Mouse (Mus musculus) thymus, adult 2 months (tissue): ENCODE measurements around the gene Igsf21.

ENCODE experiments used
- CTCF ChIP-seq: fragments of 200-500 bp; IDR thresholded peaks from 2 replicates; pipeline ENCODE4 v1.5.1; 2012; ENCODE audit warnings: mild to moderate bottlenecking, control low read depth, low read length, moderate library complexity, borderline replicate concordance; ENCODE audit not compliant: control insufficient read depth, poor library complexity, insufficient read depth; ENCODE audit errors: extremely low read depth
- POLR2A ChIP-seq: fragments of 200-500 bp; IDR thresholded peaks from 2 replicates; pipeline ENCODE4 v1.6.1; 2012; ENCODE audit warnings: mild to moderate bottlenecking, low read length, control low read depth, moderate library complexity; ENCODE audit not compliant: control insufficient read depth, poor library complexity, insufficient read depth; ENCODE audit errors: extremely low read depth

DNA sequence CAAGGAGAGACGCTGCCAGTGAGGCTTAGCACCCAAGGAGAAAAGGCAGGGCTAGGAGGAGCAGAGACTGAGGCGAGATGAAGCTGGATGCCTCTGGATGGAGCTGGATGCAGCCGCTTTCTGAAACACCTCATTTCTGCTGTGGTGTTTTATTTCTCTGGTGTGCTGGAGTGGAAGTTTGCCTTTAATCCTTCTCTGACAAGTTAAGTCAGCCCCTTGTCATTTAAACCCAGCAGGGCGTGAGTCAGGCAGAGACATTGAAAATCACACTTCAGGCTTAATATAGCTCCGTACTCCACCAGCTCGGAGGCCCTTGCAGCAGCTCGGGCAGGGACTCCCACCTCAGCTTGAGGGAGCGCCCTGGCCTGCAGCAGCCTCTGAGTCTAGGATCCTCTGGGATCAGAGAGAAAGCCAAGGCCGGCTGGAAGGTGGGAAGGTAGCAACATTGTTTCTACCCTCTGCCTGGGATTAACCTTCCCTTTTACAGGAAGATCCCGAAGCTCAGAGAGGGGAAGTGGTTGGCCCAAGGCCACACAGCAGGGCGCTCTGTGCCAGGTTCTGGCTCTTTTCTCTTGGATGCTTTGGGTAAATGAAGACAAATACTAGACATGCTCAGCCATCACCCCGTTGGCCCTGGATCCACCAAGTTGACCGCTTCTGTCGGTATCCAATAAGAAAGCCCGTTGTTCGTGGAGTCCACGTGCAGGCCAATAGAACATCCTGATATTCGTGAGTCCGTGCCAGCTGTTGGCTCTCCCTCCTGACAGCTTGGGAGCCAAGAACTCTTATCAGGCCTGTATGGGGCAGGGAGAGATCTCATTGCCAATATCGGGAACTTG is 98.5 kb downstream of the Igsf21 start:
- TF ChIP-seq CTCF (no peak), POLR2A (no peak)
